Mouse (Mus musculus): ENCODE results near the gene 4632433K11Rik. TPM values are rescaled to one million over a fixed set of nuclear protein-coding genes. Genes with fewer than 3 reads are reported as not detected.

4632433K11Rik gene
- total and polyA plus RNA-seq, 3 experiments = not detected

- Histone ChIP-seq H3K36me3 (ENCODE audit: control insufficient read depth in 1 of 2, insufficient read depth in 2 of 2, low read length in 2 of 2) (no peaks in the 10 kb centered on the region), H3K9me3 (replicated peaks; ENCODE audit: insufficient read depth, low read length) (no peaks in the 10 kb centered on the region), H3K4me3 (ENCODE audit: control insufficient read depth in 1 of 2, insufficient read depth in 1 of 2, low read depth in 2 of 2, low read length in 2 of 2) (peak overlapping the region; percentile 54 to 55; a peak in 3 of 4 replicates), H3K27ac (ENCODE audit: control insufficient read depth, low read depth, low read length) (no peak overlapping the region), H3K4me1 (ENCODE audit: control insufficient read depth in 1 of 2, insufficient read depth in 2 of 2, low read length in 2 of 2) (no peaks in the 10 kb centered on the region; a peak in 1 of 4 replicates), H3K9ac (ENCODE audit: control insufficient read depth, low read depth, low read length, poor library complexity, severe bottlenecking) (peak overlapping the region; percentile 59), H3K27me3 (ENCODE audit: control insufficient read depth in 1 of 2, insufficient read depth in 2 of 2, low read length in 2 of 2) (no peaks in the 10 kb centered on the region), H3K79me2 (ENCODE audit: control insufficient read depth, insufficient read depth, low read length, poor library complexity) (no peaks in the 10 kb centered on the region)
- DNase-seq (ENCODE audit: low read depth, low spot score) = no peak
- no peak for TF ChIP-seq RCOR1 (IDR thresholded peaks at IDR 0.05; ENCODE audit: low read depth, low read length)
- TF ChIP-seq RAD21 (IDR thresholded peaks at IDR 0.05; ENCODE audit: low read depth, low read length) = no peak
- no peak for TF ChIP-seq SMC3 (IDR thresholded peaks at IDR 0.05; ENCODE audit: low read depth, low read length)
- no peak for TF ChIP-seq MXI1 (IDR thresholded peaks at IDR 0.05; ENCODE audit: low read depth, low read length)
- no peak for TF ChIP-seq ZKSCAN1 (IDR thresholded peaks at IDR 0.05; ENCODE audit: low read depth, low read length)
- TF ChIP-seq ZC3H11A (IDR thresholded peaks at IDR 0.05; ENCODE audit: low read depth, low read length) = no peak
- no peak for TF ChIP-seq CTCF (IDR thresholded peaks at IDR 0.05 in 2 of 3, conservative IDR thresholded peaks at IDR 0.05 in 1 of 3; ENCODE audit: control insufficient read depth in 1 of 3, insufficient read depth in 1 of 3, low read depth in 2 of 3, low read length in 3 of 3, poor library complexity in 1 of 3, severe bottlenecking in 1 of 3)
- TF ChIP-seq CHD1 (IDR thresholded peaks at IDR 0.05; ENCODE audit: low read depth, low read length) = no peak
These were observed 38.5 kb upstream of the 4632433K11Rik start for GRCm38 (mm10) chr7:4995268-4996002.

GRCm38 (mm10) chr7:4996003-4996895 is 37.7 kb upstream of the 4632433K11Rik start, which contains the start of gene Zfp579:
Gene Zfp579, minus strand, starts transcription at chr7:4996158.
- Histone ChIP-seq H3K9me3 (replicated peaks; ENCODE audit: insufficient read depth, low read length) (no peaks in the 10 kb centered on the region), H3K27ac (ENCODE audit: control insufficient read depth, low read depth, low read length) (no peak within 1 kb of the TSS), H3K79me2 (ENCODE audit: control insufficient read depth, insufficient read depth, low read length, poor library complexity) (no peaks in the 10 kb centered on the region), H3K27me3 (ENCODE audit: control insufficient read depth in 1 of 2, insufficient read depth in 2 of 2, low read length in 2 of 2) (no peaks in the 10 kb centered on the region), H3K4me1 (ENCODE audit: control insufficient read depth in 1 of 2, insufficient read depth in 2 of 2, low read length in 2 of 2) (no peaks in the 10 kb centered on the region; a peak in 1 of 4 replicates), H3K4me3 (ENCODE audit: control insufficient read depth in 1 of 2, insufficient read depth in 1 of 2, low read depth in 2 of 2, low read length in 2 of 2) (peak within 1 kb of the TSS; percentile 54 to 55), H3K9ac (ENCODE audit: control insufficient read depth, low read depth, low read length, poor library complexity, severe bottlenecking) (peak within 1 kb of the TSS; percentile 59), H3K36me3 (ENCODE audit: control insufficient read depth in 1 of 2, insufficient read depth in 2 of 2, low read length in 2 of 2) (no peaks in the 10 kb centered on the region)
- no peak for TF ChIP-seq MXI1 (IDR thresholded peaks at IDR 0.05; ENCODE audit: low read depth, low read length)
- no peak for TF ChIP-seq NELFE (IDR thresholded peaks at IDR 0.05; ENCODE audit: low read depth, low read length)
- no peak for TF ChIP-seq POLR2AphosphoS2 (IDR thresholded peaks at IDR 0.05; ENCODE audit: low read length)
- no peak for TF ChIP-seq MAFK (IDR thresholded peaks at IDR 0.05; ENCODE audit: borderline replicate concordance, low read depth, low read length)
- TF ChIP-seq MAX (IDR thresholded peaks at IDR 0.05; ENCODE audit: low read length) = no peak
- TF ChIP-seq GATA1 (IDR thresholded peaks at IDR 0.05; ENCODE audit: low read depth, low read length) = no peak
- peak; percentile 52 for TF ChIP-seq SIN3A (IDR thresholded peaks at IDR 0.05; ENCODE audit: low read length)
- TF ChIP-seq HCFC1 (IDR thresholded peaks at IDR 0.05; ENCODE audit: low read depth, low read length) = peak; percentile 54; the same call in 1 of the 2 replicates
- peak; percentile 79; the same call in 1 of the 2 replicates for TF ChIP-seq ZKSCAN1 (IDR thresholded peaks at IDR 0.05; ENCODE audit: low read depth, low read length)
- TF ChIP-seq POLR2AphosphoS5 (IDR thresholded peaks at IDR 0.05; ENCODE audit: borderline replicate concordance, low read depth, low read length) = no peak
- TF ChIP-seq RAD21 (IDR thresholded peaks at IDR 0.05; ENCODE audit: low read depth, low read length) = no peak
- TF ChIP-seq ELF1 (IDR thresholded peaks at IDR 0.05; ENCODE audit: low read depth, low read length) = no peak
- TF ChIP-seq JUND (IDR thresholded peaks at IDR 0.05; ENCODE audit: low read depth, low read length) = no peak
- TF ChIP-seq ZC3H11A (IDR thresholded peaks at IDR 0.05; ENCODE audit: low read depth, low read length) = no peak
- no peak for TF ChIP-seq RCOR1 (IDR thresholded peaks at IDR 0.05; ENCODE audit: low read depth, low read length)
- DNase-seq (ENCODE audit: low read depth, low spot score) = peak; percentile 72
